Mouse (Mus musculus): Measurements from ENCODE around the gene Cenpv. TPM values are rescaled to one million over a fixed set of nuclear protein-coding genes. Genes with fewer than 3 reads are reported as not detected.

Cenpv gene
- polyA plus RNA-seq, 2 experiments = 27.0 to 40.5 TPM

DNA sequence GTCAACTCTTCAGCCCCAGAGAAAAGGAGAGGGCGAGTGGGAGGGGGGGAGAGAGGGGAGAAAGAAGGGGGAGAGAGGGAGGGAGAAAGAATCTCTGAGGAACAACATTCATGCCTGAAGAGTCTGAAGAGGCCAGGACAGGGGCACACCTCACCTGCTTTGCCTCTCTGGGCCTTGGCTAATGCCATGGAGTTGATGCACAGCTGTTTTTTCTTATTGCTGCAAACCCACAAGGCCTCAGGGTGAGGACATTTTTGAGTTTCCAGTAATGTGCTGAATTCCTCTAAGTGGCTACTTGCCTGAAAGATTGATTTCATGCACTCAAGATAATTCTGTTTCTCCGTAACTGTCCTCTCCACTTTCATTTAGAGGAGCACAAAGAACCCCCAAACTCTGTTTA is 19.1 kb upstream of the Cenpv start:
- Histone ChIP-seq H3K9ac (ENCODE audit: low read depth, low read length, severe bottlenecking) (no peak overlapping the region), H3K4me3 (replicated peaks; ENCODE audit: low read length) (no peak overlapping the region), H3K4me2 (replicated peaks; ENCODE audit: low read depth, low read length, severe bottlenecking) (no peak overlapping the region), H3K27ac (replicated peaks; ENCODE audit: low read depth, low read length) (no peak overlapping the region), H3K9me3 (ENCODE audit: control insufficient read depth, low read length) (no peaks in the 10 kb centered on the region), H3K27me3 (ENCODE audit: control insufficient read depth, insufficient read depth, low read length) (no peaks in the 10 kb centered on the region), H3K4me1 (ENCODE audit: control insufficient read depth, insufficient read depth, low read length) (peaks cover 17% of the 10 kb centered on the region), H3K36me3 (ENCODE audit: control insufficient read depth, insufficient read depth, low read length) (peaks cover 21% of the 10 kb centered on the region)
- no peak for ATAC-seq (ENCODE audit: low FRiP score, low read depth)
- TF ChIP-seq POLR2A (IDR thresholded peaks at IDR 0.05; ENCODE audit: borderline replicate concordance, extremely low read depth, insufficient read depth, insufficient read length) = no peak
- no peak for DNase-seq (ENCODE audit: low spot score)
- WGBS = 64% methylated on average over 2 of the region's 2 CpGs

GRCm38 (mm10) chr11:62557205-62557604 is 18.1 kb upstream of the Cenpv start:
- no peak overlapping the region for H3K4me2 ChIP-seq (replicated peaks; ENCODE audit: low read depth, low read length, severe bottlenecking)
- H3K4me1 ChIP-seq (ENCODE audit: control insufficient read depth, insufficient read depth, low read length) = peaks cover 18% of the 10 kb centered on the region
- TF ChIP-seq POLR2A (IDR thresholded peaks at IDR 0.05; ENCODE audit: borderline replicate concordance, extremely low read depth, insufficient read depth, insufficient read length) = no peak
- H3K9me3 ChIP-seq (ENCODE audit: control insufficient read depth, low read length) = no peaks in the 10 kb centered on the region
- H3K27ac ChIP-seq (replicated peaks; ENCODE audit: low read depth, low read length) = no peak overlapping the region
- peaks cover 23% of the 10 kb centered on the region for H3K36me3 ChIP-seq (ENCODE audit: control insufficient read depth, insufficient read depth, low read length)
- WGBS = 63% methylated on average over 5 of the region's 5 CpGs
- no peak overlapping the region for H3K4me3 ChIP-seq (replicated peaks; ENCODE audit: low read length)
- no peak overlapping the region for H3K9ac ChIP-seq (ENCODE audit: low read depth, low read length, severe bottlenecking)
- no peak for ATAC-seq (ENCODE audit: low FRiP score, low read depth)
- DNase-seq (ENCODE audit: low spot score) = no peak
- no peaks in the 10 kb centered on the region for H3K27me3 ChIP-seq (ENCODE audit: control insufficient read depth, insufficient read depth, low read length)

DNA sequence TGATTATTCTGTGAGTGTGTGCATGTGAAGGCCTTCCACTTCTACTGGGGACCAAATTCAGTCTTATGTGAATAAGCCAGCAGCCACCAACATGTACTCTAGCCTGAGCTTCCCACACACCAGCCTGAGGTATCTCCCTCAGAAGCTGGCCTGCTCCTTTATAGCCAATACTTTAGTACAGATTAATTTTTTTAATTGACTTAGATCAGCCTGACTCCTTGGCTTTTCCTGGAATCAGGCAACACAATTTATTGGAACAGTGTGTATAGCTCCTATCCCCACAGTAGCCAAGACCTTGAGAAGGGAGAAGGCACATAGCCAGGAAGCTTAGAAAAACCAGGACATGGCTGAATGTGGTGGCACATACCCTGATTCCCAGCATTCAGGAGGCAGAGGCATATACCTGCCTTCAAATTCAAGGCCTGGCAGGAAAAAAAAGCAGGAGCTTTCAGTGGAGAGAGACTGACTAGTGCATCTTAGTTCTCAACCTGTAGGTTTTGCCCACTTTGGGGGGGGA is 16.9 kb upstream of the Cenpv start:
- H3K4me1 ChIP-seq (ENCODE audit: control insufficient read depth, insufficient read depth, low read length) = peaks cover 18% of the 10 kb centered on the region

DNA sequence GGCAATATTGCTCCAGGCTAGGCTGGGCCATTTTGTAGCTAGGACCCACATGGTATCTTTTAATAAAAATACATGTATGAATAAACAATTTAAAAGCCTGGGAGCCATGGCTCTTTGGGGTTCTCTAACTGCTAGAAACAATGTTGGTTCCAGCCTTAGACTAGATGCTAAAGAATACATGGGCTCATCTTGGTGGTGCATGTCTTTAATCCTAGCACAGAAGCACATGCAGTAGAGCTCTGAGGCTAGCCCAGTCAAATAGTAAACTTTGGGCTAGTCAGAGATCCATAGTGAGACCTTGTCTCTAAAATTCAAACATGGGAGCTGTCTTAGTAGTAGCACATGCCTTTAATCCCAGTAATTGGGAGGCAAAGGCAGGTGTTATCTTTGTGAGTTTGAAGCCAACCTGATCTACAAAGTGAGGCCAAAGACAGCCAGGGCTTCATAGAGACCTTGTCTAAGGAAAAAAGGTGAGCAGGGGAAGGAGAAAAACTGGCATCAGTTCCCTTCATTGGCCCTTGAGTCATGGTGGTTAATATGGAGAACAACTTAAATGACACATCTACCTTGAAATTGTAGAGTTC is 16.0 kb upstream of the Cenpv start:
- ATAC-seq (ENCODE audit: low FRiP score, low read depth) (no peak), DNase-seq (ENCODE audit: low spot score) (no peak)
- Histone ChIP-seq H3K27me3 (ENCODE audit: control insufficient read depth, insufficient read depth, low read length) (no peaks in the 10 kb centered on the region), H3K36me3 (ENCODE audit: control insufficient read depth, insufficient read depth, low read length) (peaks cover 23% of the 10 kb centered on the region), H3K4me3 (replicated peaks; ENCODE audit: low read length) (no peak overlapping the region), H3K9me3 (ENCODE audit: control insufficient read depth, low read length) (no peaks in the 10 kb centered on the region), H3K9ac (ENCODE audit: low read depth, low read length, severe bottlenecking) (no peak overlapping the region), H3K4me2 (replicated peaks; ENCODE audit: low read depth, low read length, severe bottlenecking) (peak overlapping the region; percentile 93), H3K4me1 (ENCODE audit: control insufficient read depth, insufficient read depth, low read length) (peaks cover 18% of the 10 kb centered on the region), H3K27ac (replicated peaks; ENCODE audit: low read depth, low read length) (no peak overlapping the region)
- TF ChIP-seq POLR2A (IDR thresholded peaks at IDR 0.05; ENCODE audit: borderline replicate concordance, extremely low read depth, insufficient read depth, insufficient read length) = no peak

More for the DNA sequence above, 16.9 kb upstream of the Cenpv start:
- Histone ChIP-seq H3K27me3 (ENCODE audit: control insufficient read depth, insufficient read depth, low read length) (no peaks in the 10 kb centered on the region), H3K9ac (ENCODE audit: low read depth, low read length, severe bottlenecking) (no peak overlapping the region), H3K36me3 (ENCODE audit: control insufficient read depth, insufficient read depth, low read length) (peaks cover 23% of the 10 kb centered on the region), H3K9me3 (ENCODE audit: control insufficient read depth, low read length) (no peaks in the 10 kb centered on the region), H3K4me2 (replicated peaks; ENCODE audit: low read depth, low read length, severe bottlenecking) (no peak overlapping the region), H3K27ac (replicated peaks; ENCODE audit: low read depth, low read length) (no peak overlapping the region), H3K4me3 (replicated peaks; ENCODE audit: low read length) (no peak overlapping the region)
- TF ChIP-seq POLR2A (IDR thresholded peaks at IDR 0.05; ENCODE audit: borderline replicate concordance, extremely low read depth, insufficient read depth, insufficient read length) = no peak
- ATAC-seq (ENCODE audit: low FRiP score, low read depth) (no peak), DNase-seq (ENCODE audit: low spot score) (no peak)

GRCm38 (mm10) chr11:62554163-62554855 is 15.2 kb upstream of the Cenpv start:
- Histone ChIP-seq H3K9me3 (ENCODE audit: control insufficient read depth, low read length) (no peaks in the 10 kb centered on the region), H3K4me2 (replicated peaks; ENCODE audit: low read depth, low read length, severe bottlenecking) (peak overlapping the region; percentile 93), H3K27me3 (ENCODE audit: control insufficient read depth, insufficient read depth, low read length) (no peaks in the 10 kb centered on the region), H3K4me1 (ENCODE audit: control insufficient read depth, insufficient read depth, low read length) (peaks cover 24% of the 10 kb centered on the region), H3K4me3 (replicated peaks; ENCODE audit: low read length) (peak overlapping the region; percentile 46), H3K9ac (ENCODE audit: low read depth, low read length, severe bottlenecking) (no peak overlapping the region; the same call in 1 of the 2 replicates), H3K36me3 (ENCODE audit: control insufficient read depth, insufficient read depth, low read length) (peaks cover 23% of the 10 kb centered on the region), H3K27ac (replicated peaks; ENCODE audit: low read depth, low read length) (no peak overlapping the region)
- TF ChIP-seq POLR2A (IDR thresholded peaks at IDR 0.05; ENCODE audit: borderline replicate concordance, extremely low read depth, insufficient read depth, insufficient read length) = no peak
- ATAC-seq (ENCODE audit: low FRiP score, low read depth) (no peak), DNase-seq (ENCODE audit: low spot score) (no peak)
- WGBS = 68% methylated on average over 5 of the region's 5 CpGs
